Mouse (Mus musculus): Measurements from ENCODE around the gene Syngr4. TPM values are rescaled to one million over a fixed set of nuclear protein-coding genes. Genes with fewer than 3 reads are reported as not detected.
"Not testable (repeated sequence)": the region's sequence is repeated elsewhere in the genome, so short reads cannot be mapped to it uniquely, and the experiment has no call there.

The Syngr4 gene
- polyA plus RNA-seq (2015; fragmentation: Nextera tagmentation; extraction: Ambion mirVana) = 0.26 and 1.9 TPM in 2 replicates

DNA sequence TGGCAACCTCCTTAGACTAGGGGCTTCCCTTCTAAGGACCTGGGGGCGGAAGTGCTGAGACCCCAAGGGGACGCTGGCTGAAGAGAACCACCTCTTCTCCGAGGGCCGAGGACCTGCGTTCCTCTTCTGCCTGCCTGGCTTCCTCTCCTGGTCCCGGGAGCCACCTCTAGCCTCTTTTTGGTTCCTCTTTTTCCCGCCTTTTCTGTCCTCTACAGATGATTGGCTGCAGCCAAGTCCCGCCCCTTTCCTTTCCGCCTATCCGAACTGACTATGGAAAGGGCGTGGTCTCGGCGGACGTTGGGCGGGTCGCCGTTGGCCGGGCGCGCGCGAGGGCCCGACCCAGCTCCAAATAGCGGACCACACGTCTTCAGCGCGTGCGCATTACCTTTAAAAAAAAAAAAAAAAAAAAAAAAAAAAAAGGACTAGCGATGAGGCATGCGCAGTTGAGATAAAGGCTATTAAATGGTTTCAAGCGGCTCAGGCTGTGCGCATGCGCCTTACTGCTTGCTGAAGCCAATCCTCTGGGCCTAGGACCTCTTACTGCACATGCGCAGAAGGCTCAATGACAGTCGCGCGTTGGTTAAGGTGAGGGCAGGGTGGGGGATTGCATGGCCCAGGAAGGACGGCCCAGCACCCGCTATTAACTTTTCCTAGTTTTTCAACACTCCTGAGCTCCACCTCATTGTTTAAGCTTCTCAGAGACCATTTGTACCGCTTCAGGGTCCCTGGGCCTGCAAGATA lies at the start of gene Syngr4, which contains the start of gene Tmem143:
Syngr4 (minus strand) TSS at position 198 of the 741 bp plus-strand sequence.
Tmem143 (plus strand) TSS at position 425 of the 741 bp plus-strand sequence.
- ATAC-seq (ENCODE audit: low read depth) = peak; percentile 93
- peak within 1 kb of the TSS; percentile 65 for H3K4me3 ChIP-seq (ENCODE audit: low read length)
- WGBS = 2% methylated on average over 40 of the region's 40 CpGs
- no peaks in the 10 kb centered on the region for H3K36me3 ChIP-seq (ENCODE audit: control insufficient read depth, insufficient read depth, low read length)
- no peaks in the 10 kb centered on the region for H3K9me3 ChIP-seq (ENCODE audit: control insufficient read depth, low read length)
- H3K27ac ChIP-seq (ENCODE audit: low read length) = peak within 1 kb of the TSS; percentile 89
- peak within 1 kb of the TSS; percentile 80 for H3K9ac ChIP-seq (ENCODE audit: low read length)
- H3K4me2 ChIP-seq (ENCODE audit: low read depth, low read length) = peak within 1 kb of the TSS; percentile 95
- peaks cover 8% of the 10 kb centered on the region; the same call in 1 of the 2 replicates for H3K4me1 ChIP-seq (replicated peaks; ENCODE audit: control insufficient read depth, insufficient read depth, low read length)
- H3K27me3 ChIP-seq (ENCODE audit: control insufficient read depth, insufficient read depth, low read depth, low read length) = no peaks in the 10 kb centered on the region

GRCm38 (mm10) chr7:45943280-45943679 lies 46.8 kb upstream of the Syngr4 start:
- H3K4me2 ChIP-seq (ENCODE audit: low read depth, low read length); H3K27ac ChIP-seq (ENCODE audit: low read length); H3K9ac ChIP-seq (ENCODE audit: low read length); H3K4me3 ChIP-seq (ENCODE audit: low read length); H3K27me3 ChIP-seq (ENCODE audit: control insufficient read depth, insufficient read depth, low read depth, low read length); H3K4me1 ChIP-seq (replicated peaks; ENCODE audit: control insufficient read depth, insufficient read depth, low read length); ATAC-seq (ENCODE audit: low read depth); H3K9me3 ChIP-seq (ENCODE audit: control insufficient read depth, low read length); H3K36me3 ChIP-seq (ENCODE audit: control insufficient read depth, insufficient read depth, low read length): not testable (repeated sequence)
- WGBS = no CpG with 5 or more reads among the region's 1 CpGs

DNA sequence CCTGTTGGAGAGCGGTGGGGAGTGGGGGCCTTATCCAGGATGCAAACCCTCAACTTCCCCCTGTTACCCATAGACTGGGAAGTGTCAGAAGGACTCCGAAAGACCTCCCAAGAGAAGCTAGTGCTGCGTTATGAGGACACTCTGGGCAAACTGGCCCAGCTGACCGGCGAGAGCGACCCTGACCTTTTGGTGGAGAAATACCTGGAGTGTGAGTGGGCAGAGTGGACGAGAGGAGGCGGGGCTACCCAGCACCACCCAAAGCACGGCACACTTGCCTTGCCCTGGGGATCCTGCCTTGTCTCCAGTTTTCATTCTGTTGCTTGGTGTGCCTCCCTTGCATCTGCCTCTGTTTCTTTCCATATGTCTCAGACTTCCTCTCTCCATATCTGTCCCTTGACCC lies 45.5 kb upstream of the Syngr4 start:
- 72% methylated on average over 9 of the region's 9 CpGs for WGBS
- H3K36me3 ChIP-seq (ENCODE audit: control insufficient read depth, insufficient read depth, low read length) = no peaks in the 10 kb centered on the region
- H3K27me3 ChIP-seq (ENCODE audit: control insufficient read depth, insufficient read depth, low read depth, low read length) = no peaks in the 10 kb centered on the region
- no peak overlapping the region for H3K9ac ChIP-seq (ENCODE audit: low read length)
- H3K4me3 ChIP-seq (ENCODE audit: low read length) = no peak overlapping the region
- no peaks in the 10 kb centered on the region for H3K9me3 ChIP-seq (ENCODE audit: control insufficient read depth, low read length)
- ATAC-seq (ENCODE audit: low read depth) = no peak
- H3K4me2 ChIP-seq (ENCODE audit: low read depth, low read length) = no peak overlapping the region
- no peak overlapping the region for H3K27ac ChIP-seq (ENCODE audit: low read length)
- no peaks in the 10 kb centered on the region for H3K4me1 ChIP-seq (replicated peaks; ENCODE audit: control insufficient read depth, insufficient read depth, low read length)

DNA sequence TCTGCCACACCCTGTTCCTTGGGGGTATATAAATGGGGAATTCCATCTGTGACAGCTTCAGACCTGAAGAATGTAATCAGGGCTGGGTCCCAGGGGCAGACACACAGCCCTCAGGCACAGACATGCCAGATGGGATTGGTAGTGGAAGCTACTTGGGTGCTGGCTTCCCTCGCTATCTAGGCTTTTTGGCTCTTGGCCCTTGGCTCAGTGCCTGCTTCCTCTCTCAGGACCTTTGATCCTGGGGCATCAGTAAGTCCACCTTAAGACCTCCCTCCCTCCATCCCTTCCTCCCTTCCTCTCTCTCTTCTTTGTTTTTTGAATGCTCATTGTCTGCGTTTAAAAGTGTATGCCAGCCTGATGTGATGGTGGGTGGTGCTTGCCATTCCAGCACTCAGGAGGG lies 43.3 kb upstream of the Syngr4 start:
- no peaks in the 10 kb centered on the region for H3K27me3 ChIP-seq (ENCODE audit: control insufficient read depth, insufficient read depth, low read depth, low read length)
- H3K9me3 ChIP-seq (ENCODE audit: control insufficient read depth, low read length) = no peaks in the 10 kb centered on the region
- no peaks in the 10 kb centered on the region for H3K4me1 ChIP-seq (replicated peaks; ENCODE audit: control insufficient read depth, insufficient read depth, low read length)
- WGBS = 27% methylated on average over 2 of the region's 2 CpGs
- no peaks in the 10 kb centered on the region for H3K36me3 ChIP-seq (ENCODE audit: control insufficient read depth, insufficient read depth, low read length)
- no peak overlapping the region for H3K4me3 ChIP-seq (ENCODE audit: low read length)
- H3K27ac ChIP-seq (ENCODE audit: low read length) = no peak overlapping the region
- no peak overlapping the region for H3K9ac ChIP-seq (ENCODE audit: low read length)
- no peak for ATAC-seq (ENCODE audit: low read depth)
- H3K4me2 ChIP-seq (ENCODE audit: low read depth, low read length) = no peak overlapping the region

DNA sequence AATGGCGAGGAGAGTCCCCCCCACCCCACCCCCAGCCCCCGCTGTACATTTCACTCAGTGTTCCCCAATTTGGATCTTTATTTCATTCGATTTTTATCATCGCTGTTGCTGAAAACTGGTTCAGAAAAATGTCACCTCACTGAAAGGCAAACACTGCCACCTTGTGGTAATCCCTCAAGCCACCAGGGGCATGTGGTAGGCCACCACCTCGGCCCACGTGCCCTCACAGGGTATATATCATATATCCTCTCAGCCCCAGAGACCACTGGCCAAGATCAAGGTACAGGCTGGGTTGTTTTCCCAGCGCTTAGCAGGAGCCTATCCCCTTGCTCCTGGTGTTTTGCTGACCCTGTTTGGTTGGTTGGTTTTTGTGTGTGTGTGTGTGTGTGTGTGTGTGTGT lies 38.6 kb upstream of the Syngr4 start:
- WGBS = 18% methylated on average over 7 of the region's 7 CpGs
- peak; percentile 57; the same call in 1 of the 2 replicates for ATAC-seq (ENCODE audit: low read depth)
- H3K4me1 ChIP-seq (replicated peaks; ENCODE audit: control insufficient read depth, insufficient read depth, low read length) = no peaks in the 10 kb centered on the region
- no peaks in the 10 kb centered on the region for H3K36me3 ChIP-seq (ENCODE audit: control insufficient read depth, insufficient read depth, low read length)
- no peaks in the 10 kb centered on the region for H3K27me3 ChIP-seq (ENCODE audit: control insufficient read depth, insufficient read depth, low read depth, low read length)
- no peak overlapping the region for H3K9ac ChIP-seq (ENCODE audit: low read length)
- H3K4me3 ChIP-seq (ENCODE audit: low read length) = no peak overlapping the region
- H3K27ac ChIP-seq (ENCODE audit: low read length) = no peak overlapping the region
- H3K9me3 ChIP-seq (ENCODE audit: control insufficient read depth, low read length) = peaks cover 5% of the 10 kb centered on the region; the same call in 1 of the 2 replicates
- no peak overlapping the region for H3K4me2 ChIP-seq (ENCODE audit: low read depth, low read length)

GRCm38 (mm10) chr7:45933766-45934165 lies 37.3 kb upstream of the Syngr4 start:
- H3K27ac ChIP-seq (ENCODE audit: low read length); H3K4me1 ChIP-seq (replicated peaks; ENCODE audit: control insufficient read depth, insufficient read depth, low read length); H3K36me3 ChIP-seq (ENCODE audit: control insufficient read depth, insufficient read depth, low read length); H3K4me2 ChIP-seq (ENCODE audit: low read depth, low read length); H3K9me3 ChIP-seq (ENCODE audit: control insufficient read depth, low read length); ATAC-seq (ENCODE audit: low read depth); H3K4me3 ChIP-seq (ENCODE audit: low read length); H3K9ac ChIP-seq (ENCODE audit: low read length); H3K27me3 ChIP-seq (ENCODE audit: control insufficient read depth, insufficient read depth, low read depth, low read length): not testable (repeated sequence)
- WGBS = 79% methylated on average over 12 of the region's 12 CpGs

DNA sequence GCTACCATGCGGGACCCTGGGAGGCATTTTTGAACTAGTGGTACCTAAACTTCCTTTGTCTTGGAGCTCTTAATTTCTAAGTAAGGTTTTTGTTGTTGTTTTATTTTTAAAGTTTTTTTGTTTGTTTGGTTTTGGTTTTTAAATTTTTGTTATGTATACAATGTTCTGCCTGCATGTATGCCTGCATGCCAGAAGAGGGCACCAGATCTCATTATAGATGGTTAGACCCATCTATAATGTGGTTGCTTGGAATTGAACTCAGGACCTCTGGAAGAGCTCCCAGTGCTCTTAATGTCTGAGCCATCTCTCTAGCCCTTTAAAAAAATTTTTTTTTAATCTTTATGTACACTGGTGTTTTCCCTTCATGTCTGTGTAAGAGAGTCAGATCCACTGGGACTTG lies 33.2 kb upstream of the Syngr4 start:
- Histone ChIP-seq H3K4me3 (ENCODE audit: low read length) (no peak overlapping the region), H3K27ac (ENCODE audit: low read length) (no peak overlapping the region), H3K4me2 (ENCODE audit: low read depth, low read length) (no peak overlapping the region), H3K27me3 (ENCODE audit: control insufficient read depth, insufficient read depth, low read depth, low read length) (peaks cover 8% of the 10 kb centered on the region), H3K9me3 (ENCODE audit: control insufficient read depth, low read length) (peaks cover 5% of the 10 kb centered on the region; the same call in 1 of the 2 replicates), H3K4me1 (replicated peaks; ENCODE audit: control insufficient read depth, insufficient read depth, low read length) (no peaks in the 10 kb centered on the region), H3K36me3 (ENCODE audit: control insufficient read depth, insufficient read depth, low read length) (no peaks in the 10 kb centered on the region), H3K9ac (ENCODE audit: low read length) (no peak overlapping the region)
- ATAC-seq (ENCODE audit: low read depth) = no peak
- 95% methylated on average over 1 of the region's 1 CpGs for WGBS

GRCm38 (mm10) chr7:45928626-45929295 lies 32.2 kb upstream of the Syngr4 start:
- 19% methylated on average over 20 of the region's 23 CpGs for WGBS
- H3K36me3 ChIP-seq (ENCODE audit: control insufficient read depth, insufficient read depth, low read length) = no peaks in the 10 kb centered on the region
- no peak overlapping the region for H3K4me3 ChIP-seq (ENCODE audit: low read length)
- H3K27me3 ChIP-seq (ENCODE audit: control insufficient read depth, insufficient read depth, low read depth, low read length) = peaks cover 8% of the 10 kb centered on the region
- no peak for ATAC-seq (ENCODE audit: low read depth)
- no peak overlapping the region for H3K27ac ChIP-seq (ENCODE audit: low read length)
- no peaks in the 10 kb centered on the region for H3K4me1 ChIP-seq (replicated peaks; ENCODE audit: control insufficient read depth, insufficient read depth, low read length)
- H3K4me2 ChIP-seq (ENCODE audit: low read depth, low read length) = no peak overlapping the region
- no peak overlapping the region for H3K9ac ChIP-seq (ENCODE audit: low read length)
- H3K9me3 ChIP-seq (ENCODE audit: control insufficient read depth, low read length) = peaks cover 5% of the 10 kb centered on the region; the same call in 1 of the 2 replicates

GRCm38 (mm10) chr7:45924429-45924816 lies 27.9 kb upstream of the Syngr4 start:
- Histone ChIP-seq H3K27ac (ENCODE audit: low read length) (peak overlapping the region; percentile 97), H3K9me3 (ENCODE audit: control insufficient read depth, low read length) (no peaks in the 10 kb centered on the region), H3K4me2 (ENCODE audit: low read depth, low read length) (peak overlapping the region; percentile 79), H3K36me3 (ENCODE audit: control insufficient read depth, insufficient read depth, low read length) (no peaks in the 10 kb centered on the region), H3K9ac (ENCODE audit: low read length) (peak overlapping the region; percentile 45), H3K4me1 (replicated peaks; ENCODE audit: control insufficient read depth, insufficient read depth, low read length) (peaks cover 23% of the 10 kb centered on the region), H3K4me3 (ENCODE audit: low read length) (peak overlapping the region; percentile 50), H3K27me3 (ENCODE audit: control insufficient read depth, insufficient read depth, low read depth, low read length) (peaks cover 8% of the 10 kb centered on the region)
- WGBS = 20% methylated on average over 14 of the region's 14 CpGs
- ATAC-seq (ENCODE audit: low read depth) = no peak
